Mouse (Mus musculus): ENCODE measurements around the gene Cdc6.
"Not testable (repeated sequence)": the region's sequence is repeated elsewhere in the genome, so short reads cannot be mapped to it uniquely, and the experiment has no call there.

DNA sequence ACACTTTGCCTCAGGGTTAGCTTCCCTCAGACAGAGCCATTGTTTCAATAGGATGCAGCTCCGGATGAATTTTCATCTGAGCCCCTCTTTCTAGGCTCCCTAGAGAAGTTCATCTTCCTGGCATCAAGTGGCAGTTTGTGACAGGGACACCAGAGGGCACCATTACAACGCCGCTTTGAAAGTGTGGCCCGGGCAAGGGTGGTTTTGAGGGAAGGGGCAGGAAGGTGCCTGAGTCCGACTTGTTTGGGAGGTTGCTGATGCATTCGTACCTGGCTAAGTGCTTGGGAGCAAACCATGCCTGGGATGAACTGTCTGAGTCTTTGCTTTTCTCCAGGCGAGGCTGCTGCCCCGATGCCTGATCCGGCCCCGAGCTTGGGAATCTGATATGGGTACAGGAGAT, 14.7 kb downstream of the Cdc6 start:
- TF ChIP-seq CTCF (IDR thresholded peaks at IDR 0.05; ENCODE audit: low read depth, low read length), result peak; percentile 49
- not testable (repeated sequence) for TF ChIP-seq POLR2A (IDR thresholded peaks at IDR 0.05; ENCODE audit: insufficient read depth, low read length); EP300 (IDR thresholded peaks at IDR 0.05; ENCODE audit: insufficient read depth, low read depth, low read length)

Data from ES-Bruce4 (cell line).